Mouse (Mus musculus): ENCODE results near the gene Rnf217.

The Rnf217 gene

GRCm38 (mm10) chr10:31467043-31467898, 141.7 kb downstream of the Rnf217 start:
- DNase-seq = peak; percentile 2

- DNase-seq = peak; percentile 27
These were observed 143.0 kb downstream of the Rnf217 start for GRCm38 (mm10) chr10:31465840-31466541.

- no peak for DNase-seq
These were observed 143.6 kb downstream of the Rnf217 start for GRCm38 (mm10) chr10:31465424-31465823.

GRCm38 (mm10) chr10:31463044-31463443, 145.9 kb downstream of the Rnf217 start:
- no peak for DNase-seq

GRCm38 (mm10) chr10:31456806-31457205, 152.2 kb downstream of the Rnf217 start:
- no peak for DNase-seq

GRCm38 (mm10) chr10:31447083-31447482, 161.9 kb downstream of the Rnf217 start:
- no peak for DNase-seq

GRCm38 (mm10) chr10:31445291-31446124, 163.5 kb downstream of the Rnf217 start, which contains the start of gene Tpd52l1:
Gene Tpd52l1 (minus strand): TSS chr10:31445958.
- peak; percentile 89 for DNase-seq

GRCm38 (mm10) chr10:31444206-31444605, 164.8 kb downstream of the Rnf217 start:
- DNase-seq = no peak
